Mouse (Mus musculus) spleen, adult 2 months (tissue): ENCODE results near the gene BC003965.

Experiments
- CTCF ChIP-seq: fragments of 200-500 bp; IDR thresholded peaks from 2 replicates; pipeline ENCODE4 v1.5.1; 2011; ENCODE audit warnings: mild to moderate bottlenecking, inconsistent platforms; ENCODE audit not compliant: insufficient read depth, insufficient read length, insufficient replicate concordance; ENCODE audit errors: extremely low read depth
- POLR2A ChIP-seq: fragments of 200-500 bp; IDR thresholded peaks from 2 replicates; pipeline ENCODE4 v1.6.1; 2011; ENCODE audit warnings: low read depth, low read length, inconsistent platforms

DNA sequence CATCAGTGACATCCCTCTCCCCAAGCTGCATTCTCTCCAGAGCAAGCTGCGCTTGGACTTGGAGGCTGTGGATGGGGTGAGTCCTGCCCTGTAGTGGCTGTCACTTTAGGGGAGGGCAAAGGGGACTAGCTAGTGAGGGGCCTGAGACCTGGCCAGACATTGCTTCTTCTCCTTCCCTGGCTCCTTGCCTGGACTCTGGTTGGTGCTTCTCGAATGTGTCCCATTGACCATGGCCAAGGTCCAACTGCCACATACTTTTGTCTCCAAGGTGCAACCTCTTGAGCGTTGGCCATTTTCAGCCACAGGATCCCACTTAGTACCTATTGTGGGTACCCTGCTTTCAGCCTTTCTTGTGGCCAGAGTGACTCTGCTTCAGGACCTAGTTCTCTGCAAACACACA, 46.3 kb downstream of the BC003965 start:
- TF ChIP-seq CTCF (no peak), POLR2A (no peak)
